In the genomic region with DNA sequence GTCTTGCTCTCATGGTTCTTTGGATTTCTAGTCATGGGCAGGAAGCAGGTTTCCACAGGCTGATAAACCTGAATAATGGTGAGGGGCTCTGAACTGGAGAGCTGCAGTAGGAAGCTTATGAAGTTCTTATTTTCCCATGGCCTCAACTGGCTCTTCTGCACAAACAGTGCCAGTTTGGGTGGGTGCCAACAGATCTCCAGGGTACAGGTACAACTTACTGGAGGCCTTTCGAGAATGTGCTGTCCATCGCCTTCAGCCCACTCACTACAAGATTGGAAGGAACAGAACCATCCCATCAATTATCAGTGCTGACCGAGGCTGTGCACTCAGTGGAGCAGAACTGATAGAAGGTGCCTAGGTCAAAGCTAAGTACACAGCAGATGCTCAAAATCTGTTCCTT, we compare ENCODE assay signal across 15 mouse cellular contexts. TPM values are rescaled to one million over a fixed set of nuclear protein-coding genes. Genes with fewer than 3 reads are reported as not detected.
"Had no signal": no experiment of that assay in that cellular context is flagged by ENCODE, and none has a peak within 500 bp of the region (broad histone marks: within the 10 kb centered on the region; RNA-seq: fewer than 3 reads in every experiment).

No protein-coding gene starts in this region.

- H3K36me3 ChIP-seq: midbrain, embryonic 13.5 days; stomach, embryonic 15.5 days had no signal

- H3K27me3 ChIP-seq: stomach, embryonic 15.5 days had no signal

- H3K4me1 ChIP-seq: midbrain, embryonic 13.5 days; stomach, embryonic 15.5 days had no signal

- H3K4me2 ChIP-seq: midbrain, embryonic 13.5 days had no signal

- ATAC-seq: lung, postnatal 0 days; midbrain, embryonic 13.5 days had no signal

- DNase-seq: left cerebral cortex, postnatal 4 days; lung, adult 2 months; lung, postnatal 36 days; right cerebral cortex, postnatal 14 days; thymus, adult 2 months; thymus, postnatal 25 days had no signal

- H3K27ac ChIP-seq: liver, embryonic 14.5 days; midbrain, embryonic 13.5 days; stomach, embryonic 15.5 days had no signal

- H3K9me3 ChIP-seq: midbrain, embryonic 13.5 days; stomach, embryonic 15.5 days had no signal

- H3K4me3 ChIP-seq: midbrain, embryonic 13.5 days had no signal

- H3K9ac ChIP-seq: liver, embryonic 14.5 days; midbrain, embryonic 13.5 days; stomach, embryonic 15.5 days had no signal

RNA-seq across cellular contexts. Expression of a gene that starts 1.3 kb away (rescaled TPM):
- total RNA-seq: megakaryocyte progenitor cell, adult 5-6 weeks had no signal

RNA-seq across cellular contexts. Expression of a gene that starts 48.5 kb away (rescaled TPM):
- total RNA-seq: liver, adult 2 months; megakaryocyte progenitor cell, adult 5-6 weeks had no signal
- polyA plus RNA-seq: large intestine, adult 2 months; liver, adult 2 months; liver, embryonic 14.5 days; lung, adult 2 months; midbrain, embryonic 13.5 days; spleen, adult 2 months; thymus, adult 2 months; urinary bladder, adult 2 months had no signal
